Mouse (Mus musculus): Measurements from ENCODE around the gene F11.
A peak's percentile ranks its signal among the peaks of the same experiment; 100 is the strongest.

Gene F11

DNA sequence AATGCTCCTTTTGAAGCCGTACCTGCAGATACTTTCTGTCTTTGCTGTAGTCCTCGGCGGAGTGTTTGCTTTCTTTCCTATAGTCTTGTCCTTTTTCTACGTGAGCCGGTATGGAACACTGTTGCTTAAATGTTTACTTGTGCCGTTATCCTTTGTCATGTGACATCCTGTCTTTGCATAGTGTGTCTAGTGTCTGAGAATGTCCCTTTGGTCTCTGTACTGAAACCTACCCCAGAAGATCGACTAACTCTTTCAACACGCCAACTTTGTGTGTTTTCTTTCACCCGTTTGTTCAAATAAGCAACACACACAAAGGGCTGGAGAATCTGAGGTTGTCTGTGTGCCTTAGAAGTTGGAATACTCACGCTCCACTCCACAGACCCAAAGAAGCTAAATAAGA is at the start of gene F11:
Gene F11 (minus strand): TSS at position 112 of the 400 bp plus-strand sequence.
- no peak for DNase-seq

DNA sequence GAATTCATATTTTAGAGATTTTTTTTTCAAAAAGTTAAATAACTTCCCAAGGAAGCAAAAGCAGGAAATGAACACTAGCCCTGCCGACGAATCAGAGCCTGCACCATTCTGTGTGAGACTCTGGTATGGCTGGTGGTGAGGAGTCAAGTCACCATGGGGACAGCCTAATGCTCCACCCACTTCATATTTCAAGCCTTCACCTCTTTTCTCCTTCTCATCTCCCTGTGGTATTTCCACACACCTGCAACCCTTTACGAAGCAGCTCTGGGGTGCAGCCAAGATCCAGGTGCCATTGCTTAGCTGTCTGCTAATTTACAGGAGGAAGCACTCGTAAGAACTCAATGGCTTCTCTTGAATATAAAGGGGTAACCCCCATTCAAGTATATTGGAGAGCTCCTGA is 49.1 kb upstream of the F11 start:
- no peak for DNase-seq

DNA sequence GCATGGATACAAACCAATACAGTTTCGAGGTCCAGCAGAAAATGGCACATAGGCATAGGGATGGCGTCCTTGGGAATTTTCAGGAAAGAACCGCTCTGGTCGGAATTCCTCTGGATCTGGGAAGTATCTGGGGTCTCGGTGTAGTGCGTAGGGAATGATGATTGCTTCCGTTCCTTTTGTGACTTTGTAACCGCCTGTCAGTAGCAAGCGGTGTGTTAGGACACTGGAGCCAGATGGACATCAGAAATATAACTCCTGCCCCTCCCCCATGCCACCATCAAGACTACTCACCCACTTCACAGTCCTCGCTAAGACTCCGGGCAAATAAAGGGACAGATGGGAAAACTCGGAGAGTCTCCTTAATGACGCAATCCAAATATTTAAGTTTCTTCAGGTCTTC is 46.5 kb upstream of the F11 start, which contains the start of gene Gm45753:
Gene Gm45753 (minus strand): TSS at position 101 of the 400 bp plus-strand sequence.
- no peak for DNase-seq

GRCm38 (mm10) chr8:45305479-45305878 is 43.6 kb upstream of the F11 start:
- DNase-seq = no peak

DNA sequence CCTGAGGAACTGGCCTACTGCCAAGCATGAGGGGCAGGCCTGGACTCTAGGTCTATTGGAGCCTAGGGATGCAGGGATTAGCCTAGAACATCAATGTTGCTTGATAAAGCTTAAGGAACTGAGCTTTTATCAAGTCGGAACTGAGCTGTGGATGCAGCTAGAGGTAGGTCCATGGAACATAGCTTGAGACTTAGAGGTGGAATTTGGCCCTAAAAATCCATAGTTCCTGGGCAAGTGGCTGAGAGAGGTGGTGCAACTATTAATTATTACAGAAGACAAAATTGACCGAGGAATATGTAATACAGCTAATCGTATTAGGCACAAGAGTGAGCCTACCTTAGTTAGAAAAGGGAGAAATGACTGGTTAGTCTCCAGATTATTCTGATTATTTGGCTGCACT is 42.5 kb upstream of the F11 start:
- no peak for DNase-seq

GRCm38 (mm10) chr8:45302390-45302789 is 40.6 kb upstream of the F11 start:
- no peak for DNase-seq

DNA sequence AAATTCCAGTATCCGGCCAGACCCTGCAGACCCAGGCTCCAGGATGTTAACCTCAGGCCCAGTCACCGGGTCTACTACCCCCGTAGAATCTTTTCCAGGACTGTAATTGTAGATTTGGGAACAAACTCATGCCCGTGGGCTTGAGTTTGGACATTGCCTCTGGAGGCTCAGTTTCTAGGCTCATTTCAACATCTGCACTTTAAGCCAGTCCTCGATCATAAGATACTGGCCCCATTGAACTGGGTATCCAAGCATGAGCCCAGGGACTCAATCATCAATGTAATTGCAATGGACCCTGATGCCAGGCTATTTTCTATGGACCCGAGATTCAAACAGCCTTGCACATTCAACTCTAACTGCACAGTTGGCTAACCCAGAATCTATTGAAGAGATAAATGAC is 33.4 kb upstream of the F11 start:
- no peak for DNase-seq

DNA sequence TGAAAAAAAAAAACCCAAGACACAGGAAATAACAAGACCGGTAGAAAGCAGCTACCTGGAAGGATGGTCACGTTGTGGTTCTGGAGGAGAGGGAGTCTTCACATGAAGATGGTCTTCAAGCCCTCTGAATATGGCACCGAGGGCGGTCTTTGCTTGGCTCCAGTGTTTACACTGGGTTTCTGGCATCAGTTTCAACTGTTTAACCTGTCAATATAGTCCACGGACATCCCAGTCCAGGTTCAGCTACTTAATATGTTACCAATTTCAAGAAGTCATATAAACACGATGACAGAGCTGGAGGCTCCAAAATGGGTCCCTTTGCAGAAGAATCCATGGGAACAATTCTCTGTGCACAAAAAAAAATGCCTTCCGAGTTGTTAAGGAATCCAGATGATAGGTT is 32.9 kb upstream of the F11 start, which contains the start of gene Klkb1:
Gene Klkb1 (minus strand): TSS at position 173 of the 400 bp plus-strand sequence.
- no peak for DNase-seq

- DNase-seq = no peak
Observed at GRCm38 (mm10) chr8:45291790-45292189, 30.0 kb upstream of the F11 start.

- peak; percentile 21 for DNase-seq
Observed at GRCm38 (mm10) chr8:45281630-45282029, 19.8 kb upstream of the F11 start.

GRCm38 (mm10) chr8:45277453-45277852 is 15.6 kb upstream of the F11 start:
- DNase-seq = no peak

DNA sequence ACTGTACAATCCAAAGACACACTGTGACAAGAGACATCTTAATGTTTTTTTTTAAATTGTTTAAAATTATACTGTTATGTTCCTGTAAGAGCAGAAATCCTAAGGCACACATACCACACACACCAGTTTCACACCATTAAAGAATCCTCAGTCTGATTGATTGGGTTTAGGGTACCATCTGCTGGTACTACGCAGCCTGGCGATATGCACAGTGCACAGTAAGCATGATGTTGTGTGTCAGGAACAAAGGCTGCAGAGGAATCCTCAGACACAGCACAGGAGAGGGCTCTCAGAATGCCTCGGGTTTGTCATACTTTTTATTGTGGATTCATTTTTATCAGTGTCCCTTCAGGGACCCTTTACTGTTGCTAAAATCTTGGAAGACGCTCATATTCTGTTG is 12.5 kb upstream of the F11 start:
- no peak for DNase-seq

GRCm38 (mm10) chr8:45269056-45269455 is 7.2 kb upstream of the F11 start:
- no peak for DNase-seq

DNA sequence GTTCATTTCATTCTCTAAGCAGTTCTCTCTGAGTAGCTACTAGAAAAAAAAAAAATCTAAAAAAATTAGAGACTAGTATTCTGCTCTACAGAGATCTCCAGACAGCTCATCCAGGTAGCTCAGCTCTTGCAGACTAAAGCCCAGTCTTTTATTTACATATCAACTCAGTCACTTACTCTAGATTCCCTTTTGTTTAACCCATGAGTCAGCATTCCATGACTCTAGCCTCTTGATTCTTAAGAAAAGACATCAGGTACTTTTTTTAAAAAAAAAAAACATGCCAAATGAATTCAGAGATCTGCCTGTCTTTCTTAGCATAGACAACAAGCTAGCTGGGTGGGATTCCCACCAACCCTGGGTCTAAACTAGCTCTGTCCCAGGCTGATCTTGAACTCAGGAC is 6.7 kb upstream of the F11 start:
- no peak for DNase-seq

DNA sequence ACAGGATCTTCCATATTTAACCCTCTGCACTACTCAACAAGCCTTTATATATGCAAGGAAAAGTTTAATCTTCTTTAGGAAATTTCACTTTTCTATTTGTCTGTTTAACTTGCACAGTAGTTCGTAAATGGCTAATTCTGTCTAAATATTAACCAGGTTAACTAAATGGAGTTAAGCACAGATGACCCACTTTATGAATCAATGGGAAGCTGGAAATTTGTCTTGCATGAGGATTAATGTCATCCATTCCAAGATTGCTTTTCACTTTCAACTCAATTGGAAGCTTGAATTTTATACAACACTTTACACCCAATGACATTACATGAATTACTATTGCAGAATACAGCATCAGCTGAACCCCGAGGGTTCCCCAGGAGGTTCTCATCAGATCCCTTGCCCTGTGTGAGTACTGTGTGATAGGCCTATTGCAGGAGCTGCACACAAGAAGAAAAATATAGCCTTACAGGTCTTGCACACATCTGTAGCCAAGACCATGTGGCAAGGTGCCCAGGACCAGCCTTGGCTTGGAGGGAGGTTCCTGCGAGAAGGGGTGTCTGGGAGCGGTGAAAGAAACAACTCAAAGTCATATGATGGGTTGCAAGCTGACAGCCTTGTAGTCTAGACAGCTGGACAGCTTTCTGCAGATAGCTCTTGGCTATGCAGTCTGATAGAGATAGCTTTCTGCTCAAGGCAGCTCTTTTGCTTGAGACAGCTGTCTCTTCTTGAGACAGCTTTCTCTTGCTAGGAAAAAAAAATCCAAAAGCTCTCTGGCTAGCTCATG is 6.0 kb upstream of the F11 start:
- no peak for DNase-seq

DNA sequence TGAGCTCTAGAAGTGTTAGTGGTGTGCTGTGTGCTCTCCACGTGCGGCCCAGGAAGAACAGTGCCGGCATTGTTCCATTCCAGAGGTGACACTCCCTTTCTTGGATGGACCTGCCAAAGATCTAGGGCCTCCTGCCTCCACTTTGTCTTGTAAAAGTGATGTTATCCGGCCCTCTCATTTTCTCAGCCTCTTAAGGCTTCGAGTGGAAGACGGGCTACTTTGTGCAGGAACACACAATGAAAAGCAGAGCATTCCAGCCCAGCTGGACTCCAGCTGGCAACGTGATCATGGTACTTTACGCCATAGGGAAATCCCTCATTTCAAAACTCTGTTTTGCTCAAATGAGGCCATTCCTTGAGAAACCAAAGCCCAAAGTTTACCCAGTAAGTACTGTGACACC is 5.2 kb upstream of the F11 start:
- DNase-seq = no peak

DNA sequence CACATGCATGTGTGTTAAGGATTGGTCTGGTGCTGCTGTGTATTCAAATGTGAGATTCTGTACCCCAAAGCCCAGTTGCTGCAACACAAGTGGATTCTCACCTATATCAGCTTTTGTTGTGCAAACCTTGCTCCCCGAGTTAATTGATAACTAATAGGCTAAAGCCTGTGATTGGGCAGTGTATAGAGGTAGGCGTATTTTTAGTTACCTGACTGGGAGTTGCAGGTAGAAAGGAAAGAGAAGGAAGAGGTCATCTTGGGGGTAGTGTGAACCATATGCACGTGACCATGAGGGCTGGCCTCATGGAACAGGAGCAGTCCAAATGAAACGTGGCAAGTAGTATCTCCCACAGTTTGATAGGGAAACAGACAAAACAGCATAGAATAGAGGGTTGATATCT is 3.1 kb upstream of the F11 start:
- DNase-seq = no peak

- no peak for DNase-seq
Observed at GRCm38 (mm10) chr8:45262851-45263250, 1.0 kb upstream of the F11 start.

DNA sequence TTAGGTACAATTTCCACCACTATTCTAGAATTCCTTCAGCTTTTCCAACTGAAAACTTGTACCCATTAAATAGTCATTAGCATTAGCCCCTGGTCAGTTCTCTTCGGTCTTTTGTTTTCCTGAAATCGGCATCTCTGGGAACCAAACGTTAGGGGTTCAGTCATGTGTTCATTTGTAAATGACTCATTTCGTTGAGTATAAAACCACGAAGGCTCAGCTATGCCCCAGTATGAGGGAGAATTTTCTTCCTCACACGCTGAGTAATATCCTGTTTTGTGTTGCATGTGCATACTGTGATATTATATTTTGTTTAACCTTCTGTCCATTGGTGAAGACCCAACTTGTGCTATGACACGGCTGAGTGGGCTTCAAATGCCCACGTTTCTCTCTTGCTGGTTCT is 3.4 kb downstream of the F11 start:
- DNase-seq = no peak

- no peak for DNase-seq
Observed at GRCm38 (mm10) chr8:45255040-45255439, 6.8 kb downstream of the F11 start.

DNA sequence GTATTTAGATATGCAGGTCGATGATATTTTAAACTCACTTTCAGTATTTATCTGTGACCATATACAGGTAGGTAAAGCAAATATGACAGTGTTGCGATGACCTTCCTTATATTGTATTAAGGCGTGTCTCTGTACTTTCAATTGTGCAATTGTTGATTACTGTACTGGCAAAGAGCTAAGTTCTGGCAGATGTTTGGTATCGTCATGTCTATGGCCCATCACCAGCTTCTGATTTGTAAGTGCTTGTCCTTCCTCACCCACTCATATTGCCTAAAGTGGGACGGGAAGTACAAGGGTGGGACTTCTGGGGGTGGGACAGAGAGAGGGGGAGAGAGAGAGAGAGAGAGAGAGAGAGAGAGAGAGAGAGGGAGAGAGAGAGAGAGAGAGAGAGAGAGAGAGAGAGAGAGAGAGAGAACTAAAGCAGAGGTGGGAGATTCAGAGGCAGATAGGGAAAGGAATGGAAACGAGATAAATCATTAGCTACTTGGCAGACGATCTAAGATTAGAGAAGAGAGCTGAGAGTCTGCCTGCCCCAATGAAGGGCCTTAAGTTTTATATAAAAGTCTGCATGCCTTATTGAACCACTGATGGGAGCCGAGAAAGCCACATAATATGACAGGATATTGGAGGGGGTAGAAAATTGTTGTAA is 7.5 kb downstream of the F11 start:
- no peak for DNase-seq

- no peak for DNase-seq
Observed at GRCm38 (mm10) chr8:45253586-45253985, 8.2 kb downstream of the F11 start.

- DNase-seq = no peak
Observed at GRCm38 (mm10) chr8:45253111-45253510, 8.7 kb downstream of the F11 start.

- no peak for DNase-seq
Observed at GRCm38 (mm10) chr8:45246307-45246706, 15.5 kb downstream of the F11 start.

GRCm38 (mm10) chr8:45239363-45239762 is 22.5 kb downstream of the F11 start:
- DNase-seq = no peak
